Mouse (Mus musculus) midbrain, embryonic 12.5 days (tissue): ENCODE measurements at regions not wholly inside any gene's neighbourhood (a gene's known extent, or its start where the extent isn't known, plus 50 kb on each side); places are given as distances from the start of the nearest gene placed in this dataset.

Experiments used
- ATAC-seq: fragments of 200-750 bp; cut with Nextera tagmentation; 2 replicates; pipeline ENCODE4 v1.8.0; 2017; ENCODE audit warnings: low read depth, moderate TSS enrichment, moderate library complexity; ENCODE audit not compliant: low FRiP score
- H3K27ac ChIP-seq: fragments of 300-500 bp; sonication (generic); replicated peaks from 2 replicates; pipeline ENCODE4 v1.5.1; 2016; ENCODE audit warnings: mild to moderate bottlenecking
- H3K27me3 ChIP-seq: fragments of 300-500 bp; sonication (generic); 2 replicates; pipeline ENCODE4 v1.6.1; 2016; ENCODE audit warnings: mild to moderate bottlenecking
- H3K36me3 ChIP-seq: fragments of 300-500 bp; sonication (generic); 2 replicates; pipeline ENCODE4 v1.6.1; 2016
- H3K4me1 ChIP-seq: fragments of 300-500 bp; sonication (generic); 2 replicates; pipeline ENCODE4 v1.6.1; 2016
- H3K4me2 ChIP-seq: fragments of 300-500 bp; sonication (generic); replicated peaks from 2 replicates; pipeline ENCODE4 v1.6.1; 2016; ENCODE audit warnings: mild to moderate bottlenecking, moderate library complexity
- H3K4me3 ChIP-seq: fragments of 300-500 bp; sonication (generic); 2 replicates; pipeline ENCODE4 v1.5.1; 2016; ENCODE audit warnings: mild to moderate bottlenecking
- H3K9ac ChIP-seq: fragments of 300-500 bp; sonication (generic); replicated peaks from 2 replicates; pipeline ENCODE4 v1.6.1; 2016; ENCODE audit warnings: mild to moderate bottlenecking, moderate library complexity
- H3K9me3 ChIP-seq: fragments of 300-500 bp; sonication (generic); 2 replicates; pipeline ENCODE4 v1.6.1; 2016; ENCODE audit warnings: mild to moderate bottlenecking
- WGBS: fragments of 180-500 bp; shearing (Covaris S2); methylation state at CpG from one replicate; pipeline ENCODE4 v1.1.7; 2016; 5-methylcytosine and 5-hydroxymethylcytosine counted together

- H3K27me3 ChIP-seq: peaks cover 24% of the 10 kb centered on the region; the same call in 1 of the 2 replicates
- H3K4me3 ChIP-seq: no peak overlapping the region
- H3K9ac ChIP-seq: no peak overlapping the region
- no peaks in the 10 kb centered on the region for H3K36me3 ChIP-seq
- H3K4me2 ChIP-seq: no peak overlapping the region
- H3K4me1 ChIP-seq: peaks cover 9% of the 10 kb centered on the region
- WGBS: 23% methylated on average over 5 of the region's 5 CpGs
- ATAC-seq: no peak
- H3K27ac ChIP-seq: no peak overlapping the region
- no peaks in the 10 kb centered on the region for H3K9me3 ChIP-seq
Observed at GRCm38 (mm10) chr7:130036235-130036634, 444.6 kb downstream of the Wdr11 start.

- Histone ChIP-seq H3K27me3 (peaks cover 30% of the 10 kb centered on the region; the same call in 1 of the 2 replicates), H3K4me2 (no peak overlapping the region), H3K9me3 (no peaks in the 10 kb centered on the region), H3K4me1 (peaks cover 9% of the 10 kb centered on the region), H3K36me3 (no peaks in the 10 kb centered on the region), H3K27ac (no peak overlapping the region), H3K9ac (no peak overlapping the region), H3K4me3 (no peak overlapping the region)
- 73% methylated on average over 8 of the region's 8 CpGs for WGBS
- no peak for ATAC-seq
Observed at GRCm38 (mm10) chr7:130036845-130037572, 445.3 kb downstream of the Wdr11 start.

- Histone ChIP-seq H3K9ac (no peak overlapping the region), H3K9me3 (no peaks in the 10 kb centered on the region), H3K27ac (no peak overlapping the region), H3K4me2 (no peak overlapping the region), H3K27me3 (peaks cover 30% of the 10 kb centered on the region; the same call in 1 of the 2 replicates), H3K4me1 (peaks cover 9% of the 10 kb centered on the region), H3K36me3 (no peaks in the 10 kb centered on the region), H3K4me3 (no peak overlapping the region)
- no peak for ATAC-seq
- 74% methylated on average over 4 of the region's 4 CpGs for WGBS
Observed at GRCm38 (mm10) chr7:130037573-130037925, 445.9 kb downstream of the Wdr11 start.

GRCm38 (mm10) chr7:130040596-130040995 lies 448.9 kb downstream of the Wdr11 start:
- Histone ChIP-seq H3K9me3 (no peaks in the 10 kb centered on the region), H3K4me1 (peaks cover 14% of the 10 kb centered on the region), H3K4me3 (no peak overlapping the region), H3K27me3 (peaks cover 31% of the 10 kb centered on the region), H3K9ac (no peak overlapping the region), H3K27ac (no peak overlapping the region), H3K4me2 (no peak overlapping the region), H3K36me3 (no peaks in the 10 kb centered on the region)
- ATAC-seq: no peak
- 81% methylated on average over 8 of the region's 8 CpGs for WGBS

GRCm38 (mm10) chr7:130041402-130041965 lies 449.8 kb downstream of the Wdr11 start:
- H3K4me1 ChIP-seq: peaks cover 10% of the 10 kb centered on the region
- H3K9ac ChIP-seq: no peak overlapping the region
- no peaks in the 10 kb centered on the region for H3K36me3 ChIP-seq
- WGBS: 88% methylated on average over 11 of the region's 11 CpGs
- no peak overlapping the region for H3K4me2 ChIP-seq
- H3K27ac ChIP-seq: no peak overlapping the region
- H3K27me3 ChIP-seq: peaks cover 37% of the 10 kb centered on the region
- H3K9me3 ChIP-seq: no peaks in the 10 kb centered on the region
- no peak overlapping the region for H3K4me3 ChIP-seq
- no peak for ATAC-seq

GRCm38 (mm10) chr7:130042296-130042910 lies 450.7 kb downstream of the Wdr11 start:
- ATAC-seq: no peak
- 31% methylated on average over 5 of the region's 5 CpGs for WGBS
- H3K27me3 ChIP-seq: peaks cover 28% of the 10 kb centered on the region
- no peak overlapping the region for H3K4me2 ChIP-seq
- no peak overlapping the region for H3K9ac ChIP-seq
- no peaks in the 10 kb centered on the region for H3K36me3 ChIP-seq
- H3K4me3 ChIP-seq: no peak overlapping the region
- H3K27ac ChIP-seq: no peak overlapping the region
- no peaks in the 10 kb centered on the region for H3K9me3 ChIP-seq
- H3K4me1 ChIP-seq: 0 out of 2 replicates have a peak, but pooled peaks cover 5% of the 10 kb centered on the region

- H3K9me3 ChIP-seq: no peaks in the 10 kb centered on the region
- no peak overlapping the region for H3K9ac ChIP-seq
- H3K4me3 ChIP-seq: no peak overlapping the region
- peaks cover 23% of the 10 kb centered on the region for H3K27me3 ChIP-seq
- H3K36me3 ChIP-seq: no peaks in the 10 kb centered on the region
- no peak for ATAC-seq
- 60% methylated on average over 21 of the region's 21 CpGs for WGBS
- H3K27ac ChIP-seq: no peak overlapping the region
- no peak overlapping the region for H3K4me2 ChIP-seq
- peaks cover 16% of the 10 kb centered on the region for H3K4me1 ChIP-seq
Observed at GRCm38 (mm10) chr7:130043397-130044234, 452.0 kb downstream of the Wdr11 start.

- Histone ChIP-seq H3K4me2 (no peak overlapping the region), H3K4me1 (peaks cover 17% of the 10 kb centered on the region), H3K27me3 (peaks cover 23% of the 10 kb centered on the region), H3K4me3 (no peak overlapping the region), H3K9me3 (no peaks in the 10 kb centered on the region), H3K9ac (no peak overlapping the region), H3K36me3 (no peaks in the 10 kb centered on the region), H3K27ac (no peak overlapping the region)
- no peak for ATAC-seq
- WGBS: 92% methylated on average over 6 of the region's 6 CpGs
Observed at GRCm38 (mm10) chr7:130044235-130044553, 452.5 kb downstream of the Wdr11 start.

- Histone ChIP-seq H3K27me3 (peaks cover 24% of the 10 kb centered on the region), H3K36me3 (no peaks in the 10 kb centered on the region), H3K4me2 (no peak overlapping the region), H3K27ac (no peak overlapping the region), H3K9me3 (no peaks in the 10 kb centered on the region), H3K9ac (no peak overlapping the region), H3K4me1 (peaks cover 17% of the 10 kb centered on the region), H3K4me3 (no peak overlapping the region)
- ATAC-seq: no peak
- 70% methylated on average over 6 of the region's 6 CpGs for WGBS
Observed at GRCm38 (mm10) chr7:130044581-130044980, 452.9 kb downstream of the Wdr11 start.

GRCm38 (mm10) chr7:130046086-130046485 lies 454.4 kb downstream of the Wdr11 start:
- whole genome bisulfite sequencing: 54% methylated on average over 2 of the region's 2 CpGs
- peaks cover 19% of the 10 kb centered on the region for H3K27me3 ChIP-seq
- no peak for ATAC-seq

GRCm38 (mm10) chr7:130047293-130048034 lies 455.8 kb downstream of the Wdr11 start:
- 30% methylated on average over 11 of the region's 11 CpGs for WGBS
- Histone ChIP-seq H3K4me3 (no peak overlapping the region), H3K27me3 (peaks cover 13% of the 10 kb centered on the region), H3K27ac (no peak overlapping the region; the same call in 1 of the 2 replicates), H3K9me3 (no peaks in the 10 kb centered on the region), H3K36me3 (no peaks in the 10 kb centered on the region), H3K9ac (no peak overlapping the region), H3K4me2 (no peak overlapping the region), H3K4me1 (peaks cover 17% of the 10 kb centered on the region)
- ATAC-seq: no peak

More at GRCm38 (mm10) chr7:130046086-130046485, 454.4 kb downstream of the Wdr11 start:
- Histone ChIP-seq H3K4me1 (peaks cover 17% of the 10 kb centered on the region), H3K36me3 (no peaks in the 10 kb centered on the region), H3K4me2 (no peak overlapping the region), H3K9ac (no peak overlapping the region), H3K27ac (no peak overlapping the region), H3K9me3 (no peaks in the 10 kb centered on the region), H3K4me3 (no peak overlapping the region)
